Comparison of ENCODE assay signal across 10 mouse cellular contexts in genomic region chr2:166022327-166022726, GRCm38 (mm10). TPM values are rescaled to one million over a fixed set of nuclear protein-coding genes. Genes with fewer than 3 reads are reported as not detected.
A peak's percentile ranks its signal among the peaks of the same experiment; 100 is the strongest.
DNase-seq lines count a peak whose midpoint lies in the region; ATAC-seq and TF ChIP-seq lines count a peak whose summit lies in the region.
"Had no signal": no experiment of that assay in that cellular context is flagged by ENCODE, and none has a peak within 500 bp of the region (broad histone marks: within the 10 kb centered on the region; RNA-seq: fewer than 3 reads in every experiment).

No protein-coding gene starts in this region.

- TF ChIP-seq CTCF in kidney, postnatal 0 days (IDR thresholded peaks at IDR 0.05; ENCODE audit: low read depth) = no peak
- TF ChIP-seq CTCF in intestine, postnatal 0 days (IDR thresholded peaks at IDR 0.05; ENCODE audit: low read depth) = no peak

- no peak for DNase-seq in hindbrain, embryonic 10.5 days (ENCODE audit: low spot score)
- DNase-seq in CD4-positive helper T cell, adult 2 months (ENCODE audit: low read depth, low spot score) = peak; percentile 71
- DNase-seq in T-cell, adult 2 months (ENCODE audit: low spot score) = peak; percentile 61
- DNase-seq in kidney, postnatal 0 days (ENCODE audit: low spot score) = peak; percentile 69
- no peak for DNase-seq in right cerebral cortex, postnatal 10 days (ENCODE audit: low spot score in 2 of 2)
- DNase-seq: gastrocnemius, postnatal 14 days had no signal

- ATAC-seq in hindbrain, embryonic 12.5 days (ENCODE audit: low FRiP score) = no peak
- ATAC-seq in kidney, postnatal 0 days (replicated peaks; ENCODE audit: low FRiP score, low read depth) = peak; percentile 52; the same call in 1 of the 2 replicates
- ATAC-seq in cerebellum, adult (ENCODE audit: insufficient number of reproducible peaks, low FRiP score, low TSS enrichment) = no peak
- ATAC-seq in intestine, postnatal 0 days = no peak

- H3K4me2 ChIP-seq in hindbrain, embryonic 12.5 days (replicated peaks) = no peak overlapping the region
- H3K4me2 ChIP-seq in kidney, postnatal 0 days (ENCODE audit: low read length) = peak overlapping the region; percentile 14; the same call in 1 of the 2 replicates
- H3K4me2 ChIP-seq in intestine, postnatal 0 days (replicated peaks; ENCODE audit: low read depth) = no peak overlapping the region
- H3K4me2 ChIP-seq: limb, embryonic 13.5 days had no signal

- H3K9ac ChIP-seq in hindbrain, embryonic 12.5 days = no peak overlapping the region
- H3K9ac ChIP-seq in kidney, postnatal 0 days (ENCODE audit: low read depth, low read length) = no peak overlapping the region
- no peak overlapping the region for H3K9ac ChIP-seq in intestine, postnatal 0 days (ENCODE audit: low read depth, low read length)
- H3K9ac ChIP-seq: limb, embryonic 13.5 days had no signal

- 64% methylated on average over 8 of the region's 8 CpGs for WGBS in hindbrain, embryonic 12.5 days
- WGBS in hindbrain, embryonic 10.5 days = 79% methylated on average over 8 of the region's 8 CpGs
- 19% methylated on average over 8 of the region's 8 CpGs for WGBS in kidney, postnatal 0 days
- 38% methylated on average over 8 of the region's 8 CpGs for WGBS in intestine, postnatal 0 days

- peak overlapping the region; percentile 91 for H3K27ac ChIP-seq in hindbrain, embryonic 12.5 days
- no peak overlapping the region for H3K27ac ChIP-seq in hindbrain, embryonic 10.5 days
- peak overlapping the region; percentile 77 for H3K27ac ChIP-seq in kidney, postnatal 0 days
- H3K27ac ChIP-seq in intestine, postnatal 0 days (ENCODE audit: low read depth, low read length) = no peak overlapping the region
- H3K27ac ChIP-seq: limb, embryonic 13.5 days had no signal

- H3K4me3 ChIP-seq in hindbrain, embryonic 12.5 days = no peak overlapping the region
- no peak overlapping the region for H3K4me3 ChIP-seq in hindbrain, embryonic 10.5 days
- H3K4me3 ChIP-seq in kidney, postnatal 0 days (replicated peaks; ENCODE audit: low read depth, low read length) = no peak overlapping the region
- H3K4me3 ChIP-seq in intestine, postnatal 0 days (ENCODE audit: low read depth, low read length) = no peak overlapping the region
- H3K4me3 ChIP-seq: limb, embryonic 13.5 days had no signal

- no peaks in the 10 kb centered on the region for H3K36me3 ChIP-seq in hindbrain, embryonic 12.5 days
- no peaks in the 10 kb centered on the region; the same call in 1 of the 2 replicates for H3K36me3 ChIP-seq in hindbrain, embryonic 10.5 days
- H3K36me3 ChIP-seq in kidney, postnatal 0 days (ENCODE audit: insufficient read depth, low read length) = no peaks in the 10 kb centered on the region
- H3K36me3 ChIP-seq in intestine, postnatal 0 days (ENCODE audit: control insufficient read depth, insufficient read depth) = no peaks in the 10 kb centered on the region
- H3K36me3 ChIP-seq: limb, embryonic 13.5 days had no signal

- peaks cover 23% of the 10 kb centered on the region for H3K4me1 ChIP-seq in hindbrain, embryonic 12.5 days
- peaks cover 39% of the 10 kb centered on the region for H3K4me1 ChIP-seq in hindbrain, embryonic 10.5 days (replicated peaks)
- peaks cover 25% of the 10 kb centered on the region for H3K4me1 ChIP-seq in kidney, postnatal 0 days (replicated peaks; ENCODE audit: insufficient read depth, low read length)
- 0 out of 2 replicates have a peak, but pooled peaks cover 12% of the 10 kb centered on the region for H3K4me1 ChIP-seq in intestine, postnatal 0 days (replicated peaks; ENCODE audit: control insufficient read depth, insufficient read depth, low read length)

- no peaks in the 10 kb centered on the region for H3K9me3 ChIP-seq in hindbrain, embryonic 12.5 days (replicated peaks)
- no peaks in the 10 kb centered on the region for H3K9me3 ChIP-seq in hindbrain, embryonic 10.5 days
- H3K9me3 ChIP-seq in kidney, postnatal 0 days (replicated peaks; ENCODE audit: low read length) = no peaks in the 10 kb centered on the region
- H3K9me3 ChIP-seq in intestine, postnatal 0 days (ENCODE audit: control insufficient read depth) = no peaks in the 10 kb centered on the region
- H3K9me3 ChIP-seq: limb, embryonic 13.5 days had no signal

- H3K27me3 ChIP-seq in hindbrain, embryonic 12.5 days = no peaks in the 10 kb centered on the region
- H3K27me3 ChIP-seq in hindbrain, embryonic 10.5 days (ENCODE audit: insufficient read depth, poor library complexity, severe bottlenecking) = no peaks in the 10 kb centered on the region
- H3K27me3 ChIP-seq in kidney, postnatal 0 days (ENCODE audit: insufficient read depth, low read length) = no peaks in the 10 kb centered on the region
- H3K27me3 ChIP-seq in intestine, postnatal 0 days (replicated peaks; ENCODE audit: control insufficient read depth, insufficient read depth, low read length) = no peaks in the 10 kb centered on the region
- H3K27me3 ChIP-seq: limb, embryonic 13.5 days had no signal

RNA-seq across cellular contexts. Expression of gene Ncoa3, which starts 29.9 kb away (rescaled TPM):
- 14.9 and 15.0 TPM in 2 replicates for polyA plus RNA-seq in hindbrain, embryonic 12.5 days (2016; fragmentation: Nextera tagmentation; extraction: Ambion mirVana)
- 14.6 and 16.6 TPM in 2 replicates for polyA plus RNA-seq in hindbrain, embryonic 10.5 days (2016; fragmentation: Nextera tagmentation; extraction: Ambion mirVana)
- 14.6 and 15.9 TPM in 2 replicates for polyA plus RNA-seq in kidney, postnatal 0 days (2015; fragmentation: Nextera tagmentation; extraction: Ambion mirVana)
- polyA plus RNA-seq in intestine, postnatal 0 days (2015; fragmentation: Nextera tagmentation; extraction: Ambion mirVana) = 4.7 and 5.7 TPM in 2 replicates

Comparison
In these comparisons a context has a peak if more than half of its experiments do, and no peak if none do; other contexts are left out.
1. H3K27ac ChIP-seq: peak in hindbrain, embryonic 12.5 days (single experiment) and kidney, postnatal 0 days (single experiment); none in hindbrain, embryonic 10.5 days (single experiment) and intestine, postnatal 0 days (single experiment).
2. DNase-seq: peak in CD4-positive helper T cell, adult 2 months (single experiment), T-cell, adult 2 months (single experiment) and kidney, postnatal 0 days (single experiment); none in hindbrain, embryonic 10.5 days (single experiment) and right cerebral cortex, postnatal 10 days (0 of 2).